Mouse (Mus musculus) hindbrain, embryonic 13.5 days (tissue): ENCODE measurements around the gene Tapt1. TPM values are rescaled to one million over a fixed set of nuclear protein-coding genes. Genes with fewer than 3 reads are reported as not detected.

Experiments used
- ATAC-seq: fragments of 200-750 bp; cut with Nextera tagmentation; 2 replicates; pipeline ENCODE4 v1.8.0; 2017; ENCODE audit warnings: moderate TSS enrichment; ENCODE audit not compliant: low FRiP score
- H3K27ac ChIP-seq: fragments of 300-500 bp; sonication (generic); 2 replicates; pipeline ENCODE4 v1.5.1; 2015; ENCODE audit warnings: inconsistent platforms, mild to moderate bottlenecking, moderate library complexity
- H3K27me3 ChIP-seq: fragments of 300-500 bp; sonication (generic); 2 replicates; pipeline ENCODE4 v1.6.1; 2015; ENCODE audit warnings: mild to moderate bottlenecking, inconsistent platforms
- H3K36me3 ChIP-seq: fragments of 300-500 bp; sonication (generic); 2 replicates; pipeline ENCODE4 v1.6.1; 2015; ENCODE audit warnings: mild to moderate bottlenecking, inconsistent platforms
- H3K4me1 ChIP-seq: fragments of 300-500 bp; sonication (generic); replicated peaks from 2 replicates; pipeline ENCODE4 v1.6.1; 2015; ENCODE audit warnings: inconsistent platforms
- H3K4me2 ChIP-seq: fragments of 300-500 bp; sonication (generic); 2 replicates; pipeline ENCODE4 v1.6.1; 2015; ENCODE audit warnings: inconsistent platforms, mild to moderate bottlenecking, moderate library complexity
- H3K4me3 ChIP-seq: fragments of 300-500 bp; sonication (generic); 2 replicates; pipeline ENCODE4 v1.5.1; 2015; ENCODE audit warnings: mild to moderate bottlenecking, inconsistent platforms
- H3K9ac ChIP-seq: fragments of 300-500 bp; sonication (generic); 2 replicates; pipeline ENCODE4 v1.6.1; 2015; ENCODE audit warnings: mild to moderate bottlenecking, inconsistent platforms
- H3K9me3 ChIP-seq: fragments of 300-500 bp; sonication (generic); 2 replicates; pipeline ENCODE4 v1.6.1; 2016; ENCODE audit warnings: inconsistent platforms
- WGBS: fragments of 180-500 bp; shearing (Covaris S2); methylation state at CpG from one replicate; pipeline ENCODE4 v1.1.7; 2015; 5-methylcytosine and 5-hydroxymethylcytosine counted together
- polyA plus RNA-seq: library from polyadenylated mRNA; unstranded; fragments of >200 nt; fragmentation: Nextera tagmentation; extraction: Ambion mirVana; gene quantifications from 2 replicates; pipeline ENCODE4 v1.2.1, GENCODE M21; 2015

Tapt1 gene
- polyA plus RNA-seq, 1 experiment from 2014 or later = 28.3 TPM

DNA sequence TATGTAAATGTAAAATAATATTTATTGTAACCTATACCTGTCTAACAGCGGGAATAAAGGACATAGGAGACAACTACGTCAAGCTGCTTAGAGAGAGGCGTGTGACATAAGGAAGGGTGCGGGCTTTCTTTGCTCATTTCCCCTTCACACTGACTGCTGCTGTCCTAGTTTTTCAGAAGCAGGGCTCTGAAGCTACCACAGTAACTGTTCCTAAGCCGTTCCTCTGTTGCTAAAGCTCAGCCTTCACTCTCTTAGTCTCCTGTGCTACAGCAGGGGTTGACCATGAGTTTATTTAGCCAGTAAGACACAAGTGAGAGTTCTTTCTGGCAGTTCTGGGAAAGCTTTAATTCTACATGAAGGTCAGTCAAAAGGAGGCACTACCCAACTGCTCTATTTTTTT, 13.0 kb downstream of the Tapt1 start:
- H3K9me3 ChIP-seq = no peaks in the 10 kb centered on the region
- peaks cover 31% of the 10 kb centered on the region for H3K36me3 ChIP-seq
- H3K9ac ChIP-seq = no peak overlapping the region
- 98% methylated on average over 5 of the region's 5 CpGs for WGBS
- H3K4me2 ChIP-seq = no peak overlapping the region
- H3K4me1 ChIP-seq = no peaks in the 10 kb centered on the region
- no peak overlapping the region for H3K4me3 ChIP-seq
- no peaks in the 10 kb centered on the region for H3K27me3 ChIP-seq
- H3K27ac ChIP-seq = no peak overlapping the region
- ATAC-seq = no peak

DNA sequence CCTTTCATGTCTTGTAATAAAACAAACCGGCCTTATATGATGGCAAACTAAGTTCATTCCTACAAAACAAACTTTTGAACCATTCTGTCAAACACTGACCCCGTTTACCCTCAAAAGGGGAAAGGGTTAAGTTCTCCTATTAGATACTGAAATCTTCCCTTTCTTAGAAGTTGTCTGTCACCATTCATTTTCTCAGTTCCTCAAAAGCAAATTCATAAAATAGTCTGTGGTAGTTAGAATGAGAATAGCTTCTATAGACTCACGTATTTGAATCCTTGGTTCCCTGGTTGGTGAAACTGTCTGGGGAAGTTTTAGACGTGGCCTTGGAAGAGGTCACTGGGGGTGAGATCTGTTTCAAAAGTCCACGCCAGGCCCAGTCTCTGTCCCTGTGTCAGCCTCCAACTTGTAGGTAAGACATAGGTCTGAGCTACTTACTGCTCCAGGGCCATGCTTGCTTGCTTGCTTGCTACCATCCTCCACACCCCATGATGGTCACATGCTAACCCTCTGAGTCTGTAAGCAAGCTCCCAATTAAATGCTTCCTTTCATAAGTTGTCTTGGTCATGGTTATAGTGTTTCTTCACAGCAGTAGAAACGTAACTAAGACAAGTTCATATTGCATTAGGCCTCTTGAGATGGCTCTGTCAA, 14.5 kb downstream of the Tapt1 start:
- no peaks in the 10 kb centered on the region for H3K27me3 ChIP-seq
- no peak overlapping the region for H3K4me2 ChIP-seq
- peaks cover 28% of the 10 kb centered on the region for H3K36me3 ChIP-seq
- H3K9me3 ChIP-seq = no peaks in the 10 kb centered on the region
- no peak overlapping the region for H3K9ac ChIP-seq
- H3K4me1 ChIP-seq = no peaks in the 10 kb centered on the region
- ATAC-seq = no peak
- 90% methylated on average over 6 of the region's 6 CpGs for WGBS
- H3K4me3 ChIP-seq = no peak overlapping the region
- H3K27ac ChIP-seq = no peak overlapping the region

DNA sequence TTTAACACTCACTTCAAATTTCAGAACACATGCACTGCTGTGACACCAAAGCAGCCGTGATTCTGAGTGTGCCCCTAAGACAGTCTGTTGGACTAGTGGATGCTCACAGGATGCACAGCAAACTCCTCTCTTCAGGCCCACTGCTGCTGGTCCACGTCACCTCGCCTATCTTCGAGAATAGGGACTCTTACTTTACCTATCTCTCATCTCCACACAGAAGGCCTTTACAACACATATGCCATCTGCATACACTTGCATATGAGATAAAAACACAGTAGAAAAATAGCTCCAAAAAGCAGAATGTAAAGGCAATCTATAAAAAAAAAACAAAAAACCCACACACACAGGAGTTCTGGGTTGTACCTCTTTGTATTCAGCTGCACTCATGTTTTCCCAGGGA, 19.1 kb downstream of the Tapt1 start:
- ATAC-seq = no peak
- H3K9me3 ChIP-seq = no peaks in the 10 kb centered on the region
- 92% methylated on average over 4 of the region's 4 CpGs for whole genome bisulfite sequencing
- no peaks in the 10 kb centered on the region for H3K4me1 ChIP-seq
- no peak overlapping the region for H3K4me2 ChIP-seq
- H3K9ac ChIP-seq = no peak overlapping the region
- peaks cover 23% of the 10 kb centered on the region for H3K36me3 ChIP-seq
- H3K27ac ChIP-seq = no peak overlapping the region
- H3K27me3 ChIP-seq = no peaks in the 10 kb centered on the region
- H3K4me3 ChIP-seq = no peak overlapping the region

DNA sequence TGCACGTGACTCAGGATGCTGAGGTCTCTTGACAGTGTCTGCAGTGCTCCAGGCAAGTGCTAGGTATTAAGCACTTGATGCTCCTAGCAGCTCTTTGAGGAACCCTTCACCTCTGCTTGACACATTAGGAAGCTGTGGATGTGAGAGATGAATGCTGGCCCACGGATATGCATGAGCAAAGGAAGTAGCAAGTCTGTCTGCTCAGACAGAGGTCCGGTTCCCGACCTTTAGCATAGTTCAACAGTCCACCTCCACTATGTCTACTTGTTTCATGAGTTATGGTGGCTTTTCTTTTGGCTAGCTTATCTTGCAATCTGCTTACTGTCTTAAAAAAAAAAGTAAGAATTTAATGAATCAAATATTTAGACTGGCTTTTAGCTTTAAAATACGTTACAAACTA, 19.8 kb downstream of the Tapt1 start:
- Histone ChIP-seq H3K27ac (no peak overlapping the region), H3K4me2 (no peak overlapping the region), H3K27me3 (no peaks in the 10 kb centered on the region), H3K4me1 (no peaks in the 10 kb centered on the region), H3K36me3 (peaks cover 19% of the 10 kb centered on the region), H3K9me3 (no peaks in the 10 kb centered on the region), H3K9ac (no peak overlapping the region), H3K4me3 (no peak overlapping the region)
- no peak for ATAC-seq
- WGBS = 91% methylated on average over 5 of the region's 5 CpGs

DNA sequence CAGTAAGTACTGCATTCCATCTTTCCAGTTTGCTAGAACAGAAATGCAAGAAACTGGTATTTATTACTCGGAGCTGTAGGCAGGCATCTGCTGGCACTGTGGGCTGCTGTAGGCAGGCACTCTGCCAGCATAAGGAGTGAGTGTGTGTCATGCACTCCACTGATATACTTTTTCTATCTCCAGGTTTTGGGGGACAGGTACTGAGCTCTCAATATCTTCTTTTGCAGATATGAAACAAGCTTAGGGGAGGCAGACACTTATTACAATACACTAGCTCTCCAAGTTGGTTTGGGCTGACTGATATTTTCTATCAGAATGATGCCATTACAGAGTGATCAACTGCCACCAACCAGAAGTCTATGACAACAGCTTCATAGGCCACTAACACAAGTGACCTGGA, 23.0 kb downstream of the Tapt1 start:
- no peak overlapping the region for H3K4me3 ChIP-seq
- no peaks in the 10 kb centered on the region for H3K9me3 ChIP-seq
- H3K9ac ChIP-seq = no peak overlapping the region
- H3K4me1 ChIP-seq = no peaks in the 10 kb centered on the region
- H3K36me3 ChIP-seq = peaks cover 19% of the 10 kb centered on the region
- no peaks in the 10 kb centered on the region for H3K27me3 ChIP-seq
- H3K27ac ChIP-seq = no peak overlapping the region
- 85% methylated on average over 1 of the region's 1 CpGs for WGBS
- H3K4me2 ChIP-seq = no peak overlapping the region
- no peak for ATAC-seq

DNA sequence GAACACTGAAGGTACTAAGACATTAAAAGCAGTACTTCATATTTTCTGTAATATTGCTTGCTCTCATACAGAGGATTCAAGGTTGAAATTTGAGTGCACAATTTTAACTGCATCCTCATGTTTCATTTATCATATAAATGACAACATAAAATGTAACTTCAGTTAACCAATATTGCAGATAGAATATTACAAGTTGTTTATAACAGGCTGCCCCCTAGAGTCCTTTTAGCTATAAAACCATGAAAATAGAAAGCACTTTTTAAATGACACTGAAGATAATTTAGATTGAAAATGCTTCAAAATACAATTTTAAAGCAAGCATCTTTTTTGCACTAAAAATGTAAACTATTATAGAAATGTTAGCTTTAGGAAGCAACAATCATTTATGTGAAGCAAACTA, 24.8 kb downstream of the Tapt1 start:
- no peak overlapping the region for H3K27ac ChIP-seq
- peaks cover 17% of the 10 kb centered on the region for H3K36me3 ChIP-seq
- no peaks in the 10 kb centered on the region for H3K9me3 ChIP-seq
- ATAC-seq = no peak
- no peak overlapping the region for H3K4me3 ChIP-seq
- no peak overlapping the region for H3K9ac ChIP-seq
- no peak overlapping the region for H3K4me2 ChIP-seq
- no peaks in the 10 kb centered on the region for H3K4me1 ChIP-seq
- H3K27me3 ChIP-seq = no peaks in the 10 kb centered on the region

DNA sequence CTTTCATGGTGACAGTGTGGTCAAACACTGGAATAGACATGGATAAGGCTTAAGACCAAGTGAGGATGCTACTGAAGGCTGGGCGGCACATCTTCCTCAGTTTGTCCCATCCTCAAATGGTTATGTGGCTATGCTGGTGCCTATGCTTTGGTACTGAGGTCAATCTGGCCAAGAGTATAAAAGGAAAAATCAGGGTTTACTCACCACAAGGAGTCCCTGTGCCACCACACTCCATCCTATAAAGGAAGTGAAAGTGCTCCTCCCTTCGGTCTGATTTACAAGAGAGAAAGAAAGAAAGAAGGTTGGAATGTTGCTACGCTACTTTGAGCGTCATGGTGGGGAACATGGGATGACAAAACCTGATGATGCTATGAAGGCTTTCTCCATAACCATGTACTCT, 27.3 kb downstream of the Tapt1 start:
- Histone ChIP-seq H3K4me3 (no peak overlapping the region), H3K36me3 (peaks cover 18% of the 10 kb centered on the region), H3K4me1 (no peaks in the 10 kb centered on the region), H3K27ac (no peak overlapping the region), H3K9ac (no peak overlapping the region), H3K27me3 (no peaks in the 10 kb centered on the region), H3K4me2 (no peak overlapping the region), H3K9me3 (no peaks in the 10 kb centered on the region)
- WGBS = 99% methylated on average over 4 of the region's 4 CpGs
- ATAC-seq = no peak

DNA sequence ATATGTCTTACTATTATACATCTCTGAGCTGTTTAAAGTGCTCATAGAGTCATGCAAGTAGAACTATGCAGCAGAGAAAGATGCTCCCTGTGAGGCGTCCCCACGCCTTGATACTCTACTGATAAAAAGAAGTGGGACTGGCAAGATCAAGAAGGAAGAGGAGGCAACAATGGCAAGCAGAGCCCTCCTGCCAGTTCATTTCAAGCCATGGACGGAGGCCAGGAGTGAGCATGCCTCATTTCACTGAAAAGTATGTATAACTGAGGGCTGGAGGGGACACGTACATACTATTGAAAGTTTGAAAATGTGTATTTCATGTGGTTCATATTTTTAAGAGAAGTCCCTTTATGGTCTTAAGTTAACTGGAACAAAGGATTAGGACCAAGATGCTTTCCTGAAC, 28.0 kb downstream of the Tapt1 start:
- 84% methylated on average over 4 of the region's 4 CpGs for WGBS
- no peak for ATAC-seq
- H3K9me3 ChIP-seq = no peaks in the 10 kb centered on the region

DNA sequence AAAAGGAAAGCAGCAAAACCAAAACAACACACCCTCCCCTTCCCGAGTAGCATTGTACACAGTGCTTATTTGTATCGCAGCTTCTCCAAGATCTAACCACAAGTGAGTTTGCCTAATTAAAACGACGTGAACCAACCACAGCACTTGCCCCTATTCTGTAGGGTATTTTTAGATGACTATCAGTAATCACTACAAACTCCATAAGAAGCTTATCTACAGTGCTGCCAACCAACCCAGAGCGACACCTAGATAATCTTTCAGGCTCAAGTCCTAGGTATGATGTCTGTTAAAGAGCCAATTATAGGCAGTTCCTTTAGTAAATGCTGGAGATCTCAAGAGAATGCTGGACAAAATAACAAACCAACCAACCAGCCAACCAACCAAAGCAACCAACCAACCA, 28.6 kb downstream of the Tapt1 start:
- ATAC-seq = no peak
- Histone ChIP-seq H3K27ac (no peak overlapping the region), H3K4me2 (no peak overlapping the region), H3K9ac (no peak overlapping the region), H3K4me1 (no peaks in the 10 kb centered on the region), H3K36me3 (peaks cover 24% of the 10 kb centered on the region), H3K4me3 (no peak overlapping the region), H3K9me3 (no peaks in the 10 kb centered on the region), H3K27me3 (no peaks in the 10 kb centered on the region)
- 95% methylated on average over 5 of the region's 5 CpGs for WGBS

More for the DNA sequence above, 28.0 kb downstream of the Tapt1 start:
- H3K27me3 ChIP-seq = no peaks in the 10 kb centered on the region
- no peak overlapping the region for H3K27ac ChIP-seq
- H3K36me3 ChIP-seq = peaks cover 21% of the 10 kb centered on the region
- H3K9ac ChIP-seq = no peak overlapping the region
- H3K4me1 ChIP-seq = no peaks in the 10 kb centered on the region
- H3K4me3 ChIP-seq = no peak overlapping the region
- no peak overlapping the region for H3K4me2 ChIP-seq

DNA sequence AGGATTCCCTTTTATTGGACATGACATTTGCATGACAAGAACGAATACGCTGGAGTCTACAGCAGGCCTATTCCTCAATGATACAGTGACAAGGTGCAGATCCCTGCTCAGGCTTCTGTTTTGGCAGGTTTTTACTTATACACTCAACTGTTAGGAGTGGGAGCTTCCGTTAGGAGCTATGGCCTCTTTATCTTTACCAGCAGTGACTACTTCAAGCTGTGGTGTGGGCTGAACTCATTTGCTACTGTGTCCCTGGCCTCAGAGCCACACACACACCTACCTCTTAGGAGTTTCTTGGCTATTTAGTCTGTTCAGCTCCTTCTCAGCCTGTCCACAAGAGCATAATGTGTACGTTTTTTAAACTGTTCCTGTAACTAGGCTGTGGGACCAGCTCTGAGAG, 30.3 kb downstream of the Tapt1 start:
- Histone ChIP-seq H3K27me3 (no peaks in the 10 kb centered on the region), H3K4me3 (no peak overlapping the region), H3K4me2 (no peak overlapping the region), H3K36me3 (peaks cover 32% of the 10 kb centered on the region), H3K9me3 (no peaks in the 10 kb centered on the region), H3K9ac (no peak overlapping the region), H3K4me1 (no peaks in the 10 kb centered on the region), H3K27ac (no peak overlapping the region)
- ATAC-seq = no peak
- 94% methylated on average over 4 of the region's 4 CpGs for WGBS

DNA sequence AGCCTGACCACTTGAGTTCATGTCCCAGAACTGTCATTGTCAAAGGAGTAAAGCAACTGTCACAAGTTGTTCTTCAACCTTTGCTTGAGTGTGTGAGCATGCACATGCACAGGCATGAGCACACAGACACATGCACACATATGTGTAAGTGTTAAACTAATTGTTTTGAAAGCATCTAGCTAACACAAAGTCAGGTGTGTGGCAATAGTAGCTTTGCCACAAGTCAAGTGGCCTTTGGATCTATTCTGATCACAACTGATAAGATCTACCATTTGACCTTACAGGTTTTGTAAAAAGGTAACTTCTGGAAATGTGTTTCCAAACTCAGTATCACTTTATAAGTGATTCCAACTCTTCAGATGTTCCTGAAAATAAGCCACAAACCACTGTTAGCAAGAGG, 39.1 kb downstream of the Tapt1 start:
- Histone ChIP-seq H3K9me3 (no peaks in the 10 kb centered on the region), H3K36me3 (peaks cover 72% of the 10 kb centered on the region), H3K4me1 (no peaks in the 10 kb centered on the region), H3K27ac (no peak overlapping the region), H3K4me2 (no peak overlapping the region), H3K27me3 (no peaks in the 10 kb centered on the region), H3K9ac (no peak overlapping the region), H3K4me3 (no peak overlapping the region)
- ATAC-seq = no peak

DNA sequence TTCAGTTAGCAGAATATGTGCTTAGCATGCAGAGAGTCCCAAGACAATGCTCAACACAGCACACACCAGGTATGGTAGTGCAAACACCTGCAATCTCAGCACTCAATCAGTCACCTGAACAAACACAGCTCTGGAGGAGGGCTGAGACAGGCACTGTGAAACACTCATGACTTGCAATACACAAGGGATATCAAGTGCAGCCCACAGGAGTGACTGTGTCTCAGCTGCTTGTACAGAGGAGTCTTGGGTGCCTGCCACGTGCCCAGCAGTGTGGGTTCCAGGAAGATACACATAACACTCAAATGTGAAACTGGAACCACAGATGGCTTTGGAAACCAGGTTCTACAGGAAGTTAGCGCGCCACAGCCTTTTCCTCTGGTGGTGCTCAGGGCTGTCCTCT, 44.8 kb downstream of the Tapt1 start:
- H3K27ac ChIP-seq = no peak overlapping the region
- H3K27me3 ChIP-seq = no peaks in the 10 kb centered on the region
- 95% methylated on average over 3 of the region's 3 CpGs for WGBS
- H3K4me3 ChIP-seq = no peak overlapping the region
- no peak for ATAC-seq
- H3K9me3 ChIP-seq = no peaks in the 10 kb centered on the region
- no peaks in the 10 kb centered on the region for H3K4me1 ChIP-seq
- no peak overlapping the region for H3K4me2 ChIP-seq
- H3K36me3 ChIP-seq = peaks cover 71% of the 10 kb centered on the region
- no peak overlapping the region for H3K9ac ChIP-seq

DNA sequence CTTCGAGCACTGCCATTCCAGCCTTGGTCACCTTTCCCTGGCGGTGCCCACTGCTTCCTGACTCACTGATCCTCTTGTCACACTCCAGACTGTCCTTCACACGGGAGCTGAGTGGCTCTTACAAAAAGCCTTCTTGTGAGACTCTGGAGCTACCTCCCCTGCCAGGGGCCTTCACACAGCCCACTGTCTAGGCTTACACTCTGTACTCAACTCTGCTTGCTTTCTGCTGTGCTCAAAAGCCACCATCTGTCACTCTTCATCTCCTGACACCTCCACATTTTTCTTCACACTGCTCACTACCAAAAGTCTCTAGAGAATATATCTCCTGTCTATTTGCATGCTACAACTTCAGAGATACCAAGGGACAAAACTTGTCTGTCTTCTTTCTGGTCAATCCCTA, 46.0 kb downstream of the Tapt1 start:
- H3K4me3 ChIP-seq = no peak overlapping the region
- no peaks in the 10 kb centered on the region for H3K4me1 ChIP-seq
- no peak overlapping the region for H3K27ac ChIP-seq
- H3K27me3 ChIP-seq = no peaks in the 10 kb centered on the region
- 86% methylated on average over 3 of the region's 3 CpGs for WGBS
- peaks cover 73% of the 10 kb centered on the region for H3K36me3 ChIP-seq
- H3K9ac ChIP-seq = no peak overlapping the region
- no peaks in the 10 kb centered on the region for H3K9me3 ChIP-seq
- ATAC-seq = no peak
- H3K4me2 ChIP-seq = no peak overlapping the region
